Mouse (Mus musculus) G1E (cell line): ENCODE data around the gene Slc11a2. TPM values are rescaled to one million over a fixed set of nuclear protein-coding genes. Genes with fewer than 3 reads are reported as not detected.
"Not testable (repeated sequence)": the region's sequence is repeated elsewhere in the genome, so short reads cannot be mapped to it uniquely, and the experiment has no call there.

ENCODE experiments used
- ATAC-seq: 2 replicates; pipeline ENCODE4 v1.8.0; 2016; ENCODE audit warnings: mild to moderate bottlenecking; ENCODE audit not compliant: insufficient number of reproducible peaks, poor library complexity, low FRiP score, severe bottlenecking; ENCODE audit errors: extremely low read depth
- DNase-seq: peaks from one replicate; pipeline ENCODE4 v3.0.0; 2012; ENCODE audit warnings: low spot score
- H3K27me3 ChIP-seq: 2 replicates; pipeline ENCODE4 v1.6.1; 2012; ENCODE audit warnings: mild to moderate bottlenecking, low read length, inconsistent platforms; ENCODE audit not compliant: insufficient read depth
- H3K36me3 ChIP-seq: replicated peaks from 2 replicates; pipeline ENCODE3; 2012; ENCODE audit warnings: mild to moderate bottlenecking, inconsistent platforms
- H3K4me1 ChIP-seq: 2 replicates; pipeline ENCODE4 v1.6.1; 2012; ENCODE audit warnings: low read depth, low read length, inconsistent platforms, mixed read lengths; ENCODE audit not compliant: insufficient read depth
- H3K4me3 ChIP-seq: 2 replicates; pipeline ENCODE4 v1.5.1; 2012; ENCODE audit warnings: low read depth, mild to moderate bottlenecking, inconsistent platforms, low read length, moderate library complexity, mixed read lengths
- H3K9me3 ChIP-seq: replicated peaks from 2 replicates; pipeline ENCODE4 v1.6.1; 2012; ENCODE audit warnings: inconsistent platforms
- CTCF ChIP-seq: IDR thresholded peaks from 2 replicates; pipeline ENCODE4 v1.5.1; 2012; ENCODE audit warnings: low read depth, low read length, inconsistent platforms, mixed read lengths
- GATA1 ChIP-seq: IDR thresholded peaks from 2 replicates; pipeline ENCODE4 v1.6.1; 2012; ENCODE audit warnings: borderline replicate concordance, low read length, inconsistent platforms, mixed read lengths
- GATA2 ChIP-seq: IDR thresholded peaks from 2 replicates; pipeline ENCODE4 v1.6.1; 2012; ENCODE audit warnings: low read depth, low read length, inconsistent platforms, borderline replicate concordance
- POLR2AphosphoS5 ChIP-seq: IDR thresholded peaks from 2 replicates; pipeline ENCODE4 v1.6.1; 2012; ENCODE audit warnings: low read depth, low read length, inconsistent platforms; ENCODE audit not compliant: insufficient replicate concordance
- TAL1 ChIP-seq: conservative IDR thresholded peaks from 2 replicates; pipeline ENCODE4 v1.6.1; 2012; ENCODE audit warnings: low read depth, low read length, inconsistent platforms, mixed read lengths
- polyA plus RNA-seq: library from polyadenylated mRNA; stranded (reverse); fragments of >175 nt; gene quantifications from 2 replicates; pipeline ENCODE4 v1.2.3, GENCODE M21; 2012
- total RNA-seq, 2 experiments: library from RNA; stranded (forward) in 1 of 2; stranded (reverse) in 1 of 2; fragments of 200-1000 nt in 1 of 2; fragments of >200 nt in 1 of 2; fragmentation: Nextera tagmentation in 1 of 2; gene quantifications; 2 replicates each; pipeline ENCODE4 v1.2.3; 2014 to 2017

The Slc11a2 gene
- total and polyA plus RNA-seq, 3 experiments: 5.4 to 95.4 (median 34.6) TPM

DNA sequence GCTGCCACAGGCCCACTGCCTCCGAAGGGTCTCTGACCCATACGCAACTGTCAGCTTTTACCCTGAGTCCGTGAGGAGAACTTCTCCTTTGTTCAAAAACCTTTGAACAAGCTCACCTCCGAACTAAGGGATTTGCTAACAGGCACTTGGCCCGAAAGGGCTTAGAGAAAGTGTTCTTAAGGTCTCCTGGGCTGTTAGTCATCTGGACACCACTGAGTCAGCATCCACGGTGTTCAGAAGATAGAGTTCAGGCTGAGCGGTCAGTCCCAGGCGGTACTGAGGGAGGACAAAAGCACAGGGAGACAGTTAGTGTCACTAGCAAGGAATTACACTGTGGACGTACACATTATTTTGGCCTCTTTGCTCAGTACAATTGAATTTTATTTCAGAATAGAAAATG, 36.0 kb downstream of the Slc11a2 start:
- peaks cover 60% of the 10 kb centered on the region for H3K36me3 ChIP-seq
- peaks cover 56% of the 10 kb centered on the region for H3K4me1 ChIP-seq
- ATAC-seq: no peak

GRCm38 (mm10) chr15:100388224-100388835, 36.5 kb downstream of the Slc11a2 start:
- Histone ChIP-seq H3K36me3 (peaks cover 55% of the 10 kb centered on the region), H3K9me3 (no peaks in the 10 kb centered on the region), H3K4me1 (peaks cover 51% of the 10 kb centered on the region), H3K27me3 (no peaks in the 10 kb centered on the region), H3K4me3 (no peak overlapping the region)
- TF ChIP-seq GATA2: no peak
- TF ChIP-seq POLR2AphosphoS5: no peak
- ATAC-seq: no peak
- no peak for DNase-seq

More for the DNA sequence above, 36.0 kb downstream of the Slc11a2 start:
- H3K4me3 ChIP-seq: no peak overlapping the region
- no peaks in the 10 kb centered on the region for H3K9me3 ChIP-seq
- no peak for DNase-seq
- TF ChIP-seq POLR2AphosphoS5: no peak
- no peak for TF ChIP-seq GATA1
- TF ChIP-seq CTCF: no peak
- TF ChIP-seq TAL1: no peak
- no peak for TF ChIP-seq GATA2
- H3K27me3 ChIP-seq: no peaks in the 10 kb centered on the region

DNA sequence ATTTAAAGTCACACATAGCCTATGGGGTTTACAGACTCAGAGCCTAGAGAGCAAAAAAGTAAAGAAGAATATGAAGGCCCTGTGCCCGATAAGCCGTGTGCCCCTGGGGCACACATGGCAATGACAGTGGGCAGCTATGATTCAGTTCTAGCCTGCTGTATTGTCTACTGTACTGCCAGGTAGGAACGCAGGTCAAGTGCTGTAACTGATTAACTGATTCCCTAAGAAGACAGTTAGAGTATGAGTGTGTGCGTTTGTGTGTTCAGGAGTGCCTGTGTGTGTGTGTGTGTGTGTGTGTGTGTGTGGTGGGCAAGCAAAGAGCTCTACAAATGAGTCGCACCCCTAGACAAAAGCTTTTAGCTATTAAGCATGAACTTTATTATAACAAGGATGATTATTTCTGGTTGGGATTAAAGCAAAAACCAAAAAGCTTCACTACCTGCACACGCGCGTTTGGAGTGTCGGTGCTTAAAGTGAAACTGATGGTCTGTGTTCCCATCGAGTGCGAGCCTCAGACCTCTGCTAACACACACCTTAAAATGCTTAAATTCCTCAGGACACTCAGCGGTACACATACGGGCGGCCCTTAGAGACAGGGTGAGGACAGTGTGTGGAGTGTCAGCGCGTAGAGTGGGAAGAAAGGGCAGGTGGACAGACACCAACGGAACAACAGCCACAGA, 37.2 kb downstream of the Slc11a2 start:
- Histone ChIP-seq H3K36me3 (peaks cover 48% of the 10 kb centered on the region), H3K4me1 (peaks cover 45% of the 10 kb centered on the region), H3K9me3 (no peaks in the 10 kb centered on the region), H3K27me3 (no peaks in the 10 kb centered on the region), H3K4me3 (no peak overlapping the region)
- DNase-seq (no peak), ATAC-seq (no peak)
- TF ChIP-seq POLR2AphosphoS5: no peak
- no peak for TF ChIP-seq GATA2
- TF ChIP-seq TAL1: no peak
- no peak for TF ChIP-seq GATA1
- TF ChIP-seq CTCF: no peak

GRCm38 (mm10) chr15:100385705-100386104, 39.2 kb downstream of the Slc11a2 start:
- DNase-seq (no peak), ATAC-seq (no peak)
- TF ChIP-seq TAL1: no peak
- no peak for TF ChIP-seq POLR2AphosphoS5
- TF ChIP-seq GATA2: no peak
- no peak for TF ChIP-seq GATA1
- TF ChIP-seq CTCF: no peak

DNA sequence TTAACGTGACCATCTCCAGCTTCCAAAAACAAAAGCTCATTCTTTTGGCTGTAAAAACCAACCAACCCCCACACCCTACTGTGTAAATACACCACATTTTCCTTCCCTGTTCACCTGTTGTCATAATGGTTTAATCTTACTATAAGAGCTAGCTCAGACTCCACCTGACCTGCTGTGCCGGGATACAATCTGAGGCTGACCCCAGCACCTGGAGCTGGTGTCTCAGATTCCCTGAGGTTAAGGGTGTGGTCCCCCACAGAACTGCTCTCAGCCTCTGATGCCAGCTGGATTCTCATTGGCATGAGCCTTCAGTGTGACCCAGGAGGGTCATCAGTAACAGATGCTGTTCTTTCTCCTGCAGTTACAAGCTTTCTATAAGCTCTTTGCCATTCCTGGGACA, 44.8 kb downstream of the Slc11a2 start:
- Histone ChIP-seq H3K4me1 (peaks cover 16% of the 10 kb centered on the region), H3K4me3 (no peak overlapping the region), H3K9me3 (no peaks in the 10 kb centered on the region), H3K27me3 (no peaks in the 10 kb centered on the region), H3K36me3 (no peaks in the 10 kb centered on the region)
- TF ChIP-seq CTCF: no peak
- no peak for TF ChIP-seq GATA1
- no peak for TF ChIP-seq GATA2
- TF ChIP-seq POLR2AphosphoS5: no peak
- TF ChIP-seq TAL1: no peak
- DNase-seq: no peak
- ATAC-seq: no peak

More at GRCm38 (mm10) chr15:100385705-100386104, 39.2 kb downstream of the Slc11a2 start:
- Histone ChIP-seq H3K9me3 (no peaks in the 10 kb centered on the region), H3K36me3 (peaks cover 33% of the 10 kb centered on the region), H3K4me3 (no peak overlapping the region), H3K27me3 (no peaks in the 10 kb centered on the region), H3K4me1 (peaks cover 25% of the 10 kb centered on the region)

DNA sequence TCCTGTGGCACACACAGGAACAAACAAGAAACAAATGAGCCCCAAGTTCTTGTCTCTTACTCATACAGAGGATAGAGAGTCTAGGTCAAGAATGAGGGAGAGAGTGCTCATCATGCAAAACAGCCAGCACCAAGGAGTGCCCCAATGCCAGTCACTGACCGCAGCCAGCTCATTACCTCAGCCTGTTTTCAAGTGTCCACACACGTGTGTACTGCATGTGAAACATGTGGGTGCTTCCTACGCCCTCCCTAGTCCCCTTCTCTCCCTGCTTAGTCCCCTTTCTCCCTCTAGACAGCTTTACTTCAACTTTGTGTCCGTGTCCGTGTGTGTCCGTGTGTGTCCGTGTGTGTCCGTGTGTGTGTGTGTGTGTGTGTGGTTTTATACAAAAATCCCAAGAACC, 45.2 kb downstream of the Slc11a2 start:
- H3K36me3 ChIP-seq: no peaks in the 10 kb centered on the region
- no peaks in the 10 kb centered on the region for H3K9me3 ChIP-seq
- no peak overlapping the region for H3K4me3 ChIP-seq
- no peak for TF ChIP-seq TAL1
- TF ChIP-seq CTCF: no peak
- no peak for TF ChIP-seq GATA2
- TF ChIP-seq POLR2AphosphoS5: no peak
- TF ChIP-seq GATA1: no peak
- DNase-seq (no peak), ATAC-seq (no peak)
- no peaks in the 10 kb centered on the region for H3K27me3 ChIP-seq
- peaks cover 16% of the 10 kb centered on the region for H3K4me1 ChIP-seq

DNA sequence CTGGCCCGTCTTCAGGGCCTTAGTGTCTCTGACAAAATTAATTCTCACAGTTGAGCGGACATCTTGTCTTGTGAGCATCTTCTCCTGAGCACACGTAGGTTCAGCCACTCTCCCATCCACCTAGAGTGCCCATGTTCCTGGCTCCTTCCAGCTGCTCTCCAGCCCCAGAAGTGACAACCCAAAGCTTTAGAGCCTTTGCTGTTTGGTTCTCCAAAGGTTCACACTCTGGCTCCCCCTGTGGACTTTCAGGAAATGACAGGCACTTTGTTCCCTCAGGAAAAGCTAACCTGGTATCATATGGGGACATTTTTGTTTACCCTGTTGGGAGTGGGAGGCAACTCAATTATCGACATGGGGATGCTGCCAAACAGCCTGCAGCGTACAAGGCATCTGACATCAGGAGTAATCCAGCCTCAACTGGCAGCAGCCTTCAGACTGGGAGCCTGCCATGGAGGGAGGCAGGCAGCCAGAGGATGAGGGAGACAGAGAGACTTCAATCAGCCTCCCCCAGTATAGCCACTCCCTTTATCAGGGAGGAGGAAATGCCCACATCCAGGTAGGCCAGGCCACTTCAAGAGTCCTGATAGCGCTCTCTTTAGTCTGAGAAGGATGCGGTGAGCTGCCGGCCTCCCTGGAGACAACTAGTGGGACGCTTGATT, 46.9 kb downstream of the Slc11a2 start:
- H3K4me3 ChIP-seq, H3K36me3 ChIP-seq, DNase-seq, H3K27me3 ChIP-seq, H3K9me3 ChIP-seq: not testable (repeated sequence)
- ATAC-seq: peak; percentile 18; the same call in 1 of the 2 replicates
- H3K4me1 ChIP-seq: peaks cover 16% of the 10 kb centered on the region
